In genomic region chr3:37672266-37673040, GRCm38 (mm10) we compare ENCODE assay signal across 9 mouse cellular contexts. TPM values are rescaled to one million over a fixed set of nuclear protein-coding genes. Genes with fewer than 3 reads are reported as not detected.
DNase-seq lines count a peak whose midpoint lies in the region; ATAC-seq and TF ChIP-seq lines count a peak whose summit lies in the region.
"Had no signal": no experiment of that assay in that cellular context is flagged by ENCODE, and none has a peak within 500 bp of the region (broad histone marks: within the 10 kb centered on the region; RNA-seq: fewer than 3 reads in every experiment).

No protein-coding gene starts in this region.

- intact Hi-C loops in heart, postnatal 10 days (cut with DNase I): no loop called here
- intact Hi-C loops in left cerebral cortex, postnatal 25 days (cut with DNase I): no loop called here

- no peak for DNase-seq in heart, postnatal 10 days
- DNase-seq in brain, embryonic 14.5 days (ENCODE audit: low read depth): peak; percentile 40
- peak; percentile 70 for DNase-seq in mesoderm, embryonic 11.5 days (ENCODE audit: low read depth, low spot score)
- DNase-seq in layer of hippocampus, postnatal 14 days (ENCODE audit: low spot score in 2 of 2): no peak
- no peak for DNase-seq in left cerebral cortex, postnatal 25 days (ENCODE audit: low spot score in 2 of 2)

- H3K27me3 ChIP-seq in heart, embryonic 13.5 days (replicated peaks): peaks cover 45% of the 10 kb centered on the region
- H3K27me3 ChIP-seq in C2C12 (ENCODE audit: control insufficient read depth, insufficient read depth, insufficient read length): no peaks in the 10 kb centered on the region
- H3K27me3 ChIP-seq: limb, embryonic 15.5 days had no signal

- H3K4me3 ChIP-seq in heart, embryonic 13.5 days: no peak overlapping the region
- no peak overlapping the region for H3K4me3 ChIP-seq in C2C12 (ENCODE audit: insufficient read depth, poor library complexity, severe bottlenecking)
- H3K4me3 ChIP-seq: limb, embryonic 15.5 days had no signal

- TF ChIP-seq CTCF in C2C12 (IDR thresholded peaks at IDR 0.05; ENCODE audit: control insufficient read depth, insufficient read depth, insufficient read length): no peak
- TF ChIP-seq CTCF in brain, embryonic 14.5 days (IDR thresholded peaks at IDR 0.05; ENCODE audit: borderline replicate concordance, extremely low read depth, insufficient read depth, insufficient read length): no peak

- 37% methylated on average over 15 of the region's 15 CpGs for WGBS in heart, embryonic 13.5 days

- no peaks in the 10 kb centered on the region for H3K79me3 ChIP-seq in C2C12 (ENCODE audit: low read depth)

- TF ChIP-seq POLR2A in brain, embryonic 14.5 days (IDR thresholded peaks at IDR 0.05; ENCODE audit: borderline replicate concordance, extremely low read depth, insufficient read depth, insufficient read length, poor library complexity, severe bottlenecking): no peak

- H3K9me3 ChIP-seq in heart, embryonic 13.5 days: peaks cover 18% of the 10 kb centered on the region
- H3K9me3 ChIP-seq: limb, embryonic 15.5 days had no signal

- H3K27ac ChIP-seq in heart, embryonic 13.5 days (replicated peaks): no peak overlapping the region
- H3K27ac ChIP-seq: limb, embryonic 15.5 days had no signal

- H3K4me1 ChIP-seq in heart, embryonic 13.5 days: peaks cover 26% of the 10 kb centered on the region

- H3K4me2 ChIP-seq in heart, embryonic 13.5 days: no peak overlapping the region
- H3K4me2 ChIP-seq: limb, embryonic 15.5 days had no signal

- no peak overlapping the region for H3ac ChIP-seq in C2C12 (ENCODE audit: control insufficient read depth, insufficient read length, low read depth)

- no peaks in the 10 kb centered on the region for H3K79me2 ChIP-seq in C2C12 (ENCODE audit: control insufficient read depth, insufficient read depth)

- H3K36me3 ChIP-seq in heart, embryonic 13.5 days: peaks cover 6% of the 10 kb centered on the region; the same call in 1 of the 2 replicates
- H3K36me3 ChIP-seq in C2C12 (ENCODE audit: control insufficient read depth, insufficient read depth): no peaks in the 10 kb centered on the region
- H3K36me3 ChIP-seq: limb, embryonic 15.5 days had no signal

- no peak for ATAC-seq in heart, embryonic 13.5 days (ENCODE audit: extremely low read depth, insufficient number of reproducible peaks, low FRiP score, low TSS enrichment)
- ATAC-seq in monocyte, adult 5-6 weeks (replicated peaks; ENCODE audit: insufficient number of reproducible peaks, low FRiP score, low TSS enrichment, poor library complexity, severe bottlenecking): no peak

- peak overlapping the region; percentile 11; the same call in 1 of the 2 replicates for H3K9ac ChIP-seq in heart, embryonic 13.5 days
- H3K9ac ChIP-seq: limb, embryonic 15.5 days had no signal

TF ChIP-seq in C2C12, 6 proteins besides CTCF, POLR2A, EP300 and RAD21:
- TF ChIP-seq MYOG (IDR thresholded peaks at IDR 0.05; ENCODE audit: control insufficient read depth, extremely low read depth, insufficient read length): no peak
- TF ChIP-seq CEBPB (IDR thresholded peaks at IDR 0.05; ENCODE audit: low read depth): no peak
- TF ChIP-seq FOSL1 (IDR thresholded peaks at IDR 0.05; ENCODE audit: insufficient read depth, low read length, poor library complexity, severe bottlenecking): no peak
- TF ChIP-seq MAX (IDR thresholded peaks at IDR 0.05): no peak
- no peak for TF ChIP-seq USF1 (IDR thresholded peaks at IDR 0.05; ENCODE audit: low read depth)
- peak; percentile 85 for TF ChIP-seq MYOD1 (IDR thresholded peaks at IDR 0.05; ENCODE audit: control insufficient read depth, insufficient read length, low read depth)
TF ChIP-seq in C2C12: peak in this region for 1.

RNA-seq across cellular contexts. Expression of gene Spry1, which starts 32.7 kb away (rescaled TPM):
- 5.6 and 6.4 TPM in 2 replicates for polyA plus RNA-seq in heart, embryonic 13.5 days (2015; fragmentation: Nextera tagmentation; extraction: Ambion mirVana)
- 10 to 100 TPM; 41.9 to 48.3 TPM for total RNA-seq in heart, postnatal 10 days (2021)
- 1.4 TPM for polyA plus RNA-seq in C2C12 (2012; fragmentation: generic; extraction: Trizol)
- polyA plus RNA-seq in brain, embryonic 14.5 days (2012; rRNA removed): 17.8 and 20.2 TPM in 2 replicates
- total RNA-seq in layer of hippocampus, postnatal 14 days (2021): 10 to 100 TPM; 15.1 to 16.8 TPM
- total RNA-seq in monocyte, adult 5-6 weeks (2017): 0.48 to 0.96 TPM in 2 of 3 replicates, not detected in the other
- 10 to 100 TPM; 12.0 to 12.2 TPM for total RNA-seq in left cerebral cortex, postnatal 25 days (2021)

RNA-seq across cellular contexts. Expression of gene Gm5148, which starts 51.8 kb away (rescaled TPM):
- polyA plus RNA-seq in heart, embryonic 13.5 days (2015; fragmentation: Nextera tagmentation; extraction: Ambion mirVana): 3.1 and 3.2 TPM in 2 replicates
- under 1 TPM in 1 of 2 experiments, not detected in 1; 0.38 TPM for total RNA-seq in heart, postnatal 10 days (2021)
- 5.8 TPM for polyA plus RNA-seq in C2C12 (2012; fragmentation: generic; extraction: Trizol)
- polyA plus RNA-seq in brain, embryonic 14.5 days (2012; rRNA removed): 12.4 and 12.9 TPM in 2 replicates
- 1 to 10 TPM; 2.2 TPM for total RNA-seq in layer of hippocampus, postnatal 14 days (2021)
- total RNA-seq in monocyte, adult 5-6 weeks (2017): 24.7 to 61.8 TPM (median 41.2 TPM) in 3 replicates
- total RNA-seq in left cerebral cortex, postnatal 25 days (2021): 1 to 10 TPM; 3.3 to 3.4 TPM

Comparison
In these comparisons a context has a peak if more than half of its experiments do, and no peak if none do; other contexts are left out.
1. DNase-seq: peak in brain, embryonic 14.5 days (single experiment) and mesoderm, embryonic 11.5 days (single experiment); none in heart, postnatal 10 days (0 of 2), layer of hippocampus, postnatal 14 days (0 of 2) and left cerebral cortex, postnatal 25 days (0 of 2).